In the genomic region with DNA sequence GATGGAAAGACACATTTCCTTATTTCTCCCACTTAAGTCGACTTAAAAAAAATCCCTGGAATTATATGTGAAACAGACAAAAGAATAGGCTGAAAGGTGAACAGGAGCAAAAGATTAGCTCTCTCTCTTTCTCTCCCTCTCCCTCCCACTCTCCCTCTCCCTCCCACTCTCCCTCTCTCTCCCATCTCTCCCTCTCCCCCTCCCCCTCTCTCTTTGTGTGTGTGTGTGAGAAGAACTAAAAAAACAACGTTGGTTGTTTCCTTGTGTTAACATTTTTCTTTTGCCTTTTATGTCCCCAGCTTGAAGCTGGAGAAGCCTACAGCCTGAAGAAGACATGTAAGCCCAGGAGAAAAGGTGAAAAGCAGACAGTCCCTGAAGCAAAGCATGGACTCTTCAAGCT, we compare ENCODE assay signal across 26 mouse cellular contexts.
"Had no signal": no experiment of that assay in that cellular context is flagged by ENCODE, and none has a peak within 500 bp of the region (broad histone marks: within the 10 kb centered on the region; RNA-seq: fewer than 3 reads in every experiment).

No protein-coding gene starts in this region.

- H3K36me3 ChIP-seq: heart, embryonic 10.5 days; heart, embryonic 12.5 days; hindbrain, embryonic 10.5 days; hindbrain, embryonic 12.5 days; intestine, embryonic 15.5 days; limb, embryonic 10.5 days; limb, embryonic 12.5 days had no signal

- H3K4me3 ChIP-seq: gastrocnemius, adult 2 months; heart, embryonic 10.5 days; heart, embryonic 12.5 days; hindbrain, embryonic 10.5 days; hindbrain, embryonic 12.5 days; intestine, embryonic 15.5 days; layer of hippocampus, adult 2 months; left cerebral cortex, adult 2 months; limb, embryonic 10.5 days; limb, embryonic 12.5 days had no signal

- ATAC-seq: hindbrain, embryonic 16.5 days; inflammation-experienced regulatory T-cells, adult 6 months; intestine, embryonic 15.5 days; intestine, postnatal 0 days had no signal

- H3K4me2 ChIP-seq: heart, embryonic 12.5 days; hindbrain, embryonic 12.5 days; hindbrain, embryonic 14.5 days; intestine, embryonic 15.5 days; limb, embryonic 12.5 days; liver, embryonic 11.5 days had no signal

- H3K27ac ChIP-seq: gastrocnemius, adult 2 months; heart, embryonic 10.5 days; hindbrain, embryonic 10.5 days; hindbrain, embryonic 12.5 days; hindbrain, embryonic 14.5 days; intestine, embryonic 15.5 days; layer of hippocampus, adult 2 months; left cerebral cortex, adult 2 months; limb, embryonic 10.5 days; limb, embryonic 12.5 days had no signal

- H3K9me3 ChIP-seq: heart, embryonic 10.5 days; heart, embryonic 12.5 days; hindbrain, embryonic 10.5 days; hindbrain, embryonic 12.5 days; intestine, embryonic 15.5 days; limb, embryonic 10.5 days; limb, embryonic 12.5 days had no signal

- H3K9ac ChIP-seq: heart, embryonic 12.5 days; hindbrain, embryonic 12.5 days; hindbrain, embryonic 14.5 days; intestine, embryonic 15.5 days; limb, embryonic 12.5 days had no signal

- DNase-seq: gastrocnemius, adult 2 months; gastrocnemius, postnatal 10 days; gastrocnemius, postnatal 25 days; heart, adult 18-20 months; heart, postnatal 10 days; heart, postnatal 4 days; kidney, adult 18-20 months; kidney, adult 8-10 months; kidney, postnatal 10 days; kidney, postnatal 25 days; kidney, postnatal 4 days; liver had no signal

- H3K27me3 ChIP-seq: heart, embryonic 12.5 days; hindbrain, embryonic 12.5 days; intestine, embryonic 15.5 days had no signal
